Mouse (Mus musculus): ENCODE data around the gene Lmf2. TPM values are rescaled to one million over a fixed set of nuclear protein-coding genes. Genes with fewer than 3 reads are reported as not detected.

Gene Lmf2
- polyA plus RNA-seq, 1 experiment from 2014 or later, result 31.8 TPM

GRCm38 (mm10) chr15:89334774-89335537, 20.5 kb downstream of the Lmf2 start:
- H3K9ac ChIP-seq (ENCODE audit: low read length), result no peak overlapping the region
- no peak for ATAC-seq (ENCODE audit: low FRiP score)

GRCm38 (mm10) chr15:89334271-89334670, 21.2 kb downstream of the Lmf2 start, which contains the start of gene Miox:
TSS of gene Miox (plus strand) at chr15:89334398.
- Histone ChIP-seq H3K27me3 (ENCODE audit: control insufficient read depth, insufficient read depth, low read length) (no peaks in the 10 kb centered on the region), H3K27ac (ENCODE audit: low read depth, low read length) (no peak within 1 kb of the TSS), H3K4me2 (no peak within 1 kb of the TSS), H3K4me3 (ENCODE audit: low read depth, low read length) (no peak within 1 kb of the TSS), H3K36me3 (ENCODE audit: control insufficient read depth, insufficient read depth, low read length) (no peaks in the 10 kb centered on the region), H3K9ac (ENCODE audit: low read length) (no peak within 1 kb of the TSS), H3K9me3 (ENCODE audit: control insufficient read depth, low read length) (no peaks in the 10 kb centered on the region), H3K4me1 (ENCODE audit: control insufficient read depth, insufficient read depth, low read length) (no peaks in the 10 kb centered on the region)
- no peak for DNase-seq (ENCODE audit: low spot score, missing footprints)
- no peak for ATAC-seq (ENCODE audit: low FRiP score)
- WGBS, result 89% methylated on average over 7 of the region's 7 CpGs

More at GRCm38 (mm10) chr15:89334774-89335537, 20.5 kb downstream of the Lmf2 start:
- no peaks in the 10 kb centered on the region for H3K4me1 ChIP-seq (ENCODE audit: control insufficient read depth, insufficient read depth, low read length)
- no peak overlapping the region for H3K27ac ChIP-seq (ENCODE audit: low read depth, low read length)
- H3K27me3 ChIP-seq (ENCODE audit: control insufficient read depth, insufficient read depth, low read length), result no peaks in the 10 kb centered on the region
- 84% methylated on average over 17 of the region's 17 CpGs for WGBS
- no peaks in the 10 kb centered on the region for H3K36me3 ChIP-seq (ENCODE audit: control insufficient read depth, insufficient read depth, low read length)
- no peak for DNase-seq (ENCODE audit: low spot score, missing footprints)
- no peak overlapping the region for H3K4me2 ChIP-seq
- H3K9me3 ChIP-seq (ENCODE audit: control insufficient read depth, low read length), result no peaks in the 10 kb centered on the region
- no peak overlapping the region for H3K4me3 ChIP-seq (ENCODE audit: low read depth, low read length)

GRCm38 (mm10) chr15:89326441-89326840, 29.0 kb downstream of the Lmf2 start:
- H3K36me3 ChIP-seq (ENCODE audit: control insufficient read depth, insufficient read depth, low read length), result no peaks in the 10 kb centered on the region
- no peak overlapping the region for H3K27ac ChIP-seq (ENCODE audit: low read depth, low read length)
- H3K4me3 ChIP-seq (ENCODE audit: low read depth, low read length), result no peak overlapping the region
- no peak overlapping the region for H3K9ac ChIP-seq (ENCODE audit: low read length)
- H3K9me3 ChIP-seq (ENCODE audit: control insufficient read depth, low read length), result no peaks in the 10 kb centered on the region
- ATAC-seq (ENCODE audit: low FRiP score) (no peak), DNase-seq (ENCODE audit: low spot score, missing footprints) (no peak)
- no peak overlapping the region for H3K4me2 ChIP-seq
- 78% methylated on average over 5 of the region's 5 CpGs for WGBS
- no peaks in the 10 kb centered on the region for H3K4me1 ChIP-seq (ENCODE audit: control insufficient read depth, insufficient read depth, low read length)
- no peaks in the 10 kb centered on the region for H3K27me3 ChIP-seq (ENCODE audit: control insufficient read depth, insufficient read depth, low read length)

GRCm38 (mm10) chr15:89323656-89324055, 31.8 kb downstream of the Lmf2 start:
- H3K27me3 ChIP-seq (ENCODE audit: control insufficient read depth, insufficient read depth, low read length), result no peaks in the 10 kb centered on the region
- no peaks in the 10 kb centered on the region for H3K4me1 ChIP-seq (ENCODE audit: control insufficient read depth, insufficient read depth, low read length)
- no peaks in the 10 kb centered on the region for H3K36me3 ChIP-seq (ENCODE audit: control insufficient read depth, insufficient read depth, low read length)
- H3K4me3 ChIP-seq (ENCODE audit: low read depth, low read length), result no peak overlapping the region
- no peak for ATAC-seq (ENCODE audit: low FRiP score)
- H3K27ac ChIP-seq (ENCODE audit: low read depth, low read length), result no peak overlapping the region
- no peak overlapping the region for H3K4me2 ChIP-seq
- no peak overlapping the region for H3K9ac ChIP-seq (ENCODE audit: low read length)
- no peak for DNase-seq (ENCODE audit: low spot score, missing footprints)
- WGBS, result 78% methylated on average over 4 of the region's 4 CpGs
- H3K9me3 ChIP-seq (ENCODE audit: control insufficient read depth, low read length), result no peaks in the 10 kb centered on the region

- no peaks in the 10 kb centered on the region for H3K36me3 ChIP-seq (ENCODE audit: control insufficient read depth, insufficient read depth, low read length)
- no peak within 1 kb of the TSS for H3K9ac ChIP-seq (ENCODE audit: low read length)
- H3K27ac ChIP-seq (ENCODE audit: low read depth, low read length), result no peak within 1 kb of the TSS
- ATAC-seq (ENCODE audit: low FRiP score), result no peak
- no peaks in the 10 kb centered on the region for H3K27me3 ChIP-seq (ENCODE audit: control insufficient read depth, insufficient read depth, low read length)
- H3K4me2 ChIP-seq, result peak within 1 kb of the TSS; percentile 26
- no peak for DNase-seq (ENCODE audit: low spot score, missing footprints)
- 9% methylated on average over 26 of the region's 26 CpGs for WGBS
- no peaks in the 10 kb centered on the region for H3K4me1 ChIP-seq (ENCODE audit: control insufficient read depth, insufficient read depth, low read length)
- no peak within 1 kb of the TSS for H3K4me3 ChIP-seq (ENCODE audit: low read depth, low read length)
- no peaks in the 10 kb centered on the region for H3K9me3 ChIP-seq (ENCODE audit: control insufficient read depth, low read length)
Measured at GRCm38 (mm10) chr15:89322670-89323522, 32.6 kb downstream of the Lmf2 start, which contains the start of gene Adm2. TSS of gene Adm2 (plus strand) at chr15:89322720.

GRCm38 (mm10) chr15:89321264-89321663, 34.2 kb downstream of the Lmf2 start:
- Histone ChIP-seq H3K27ac (ENCODE audit: low read depth, low read length) (no peak overlapping the region), H3K36me3 (ENCODE audit: control insufficient read depth, insufficient read depth, low read length) (no peaks in the 10 kb centered on the region), H3K9me3 (ENCODE audit: control insufficient read depth, low read length) (no peaks in the 10 kb centered on the region), H3K9ac (ENCODE audit: low read length) (no peak overlapping the region), H3K4me3 (ENCODE audit: low read depth, low read length) (no peak overlapping the region), H3K27me3 (ENCODE audit: control insufficient read depth, insufficient read depth, low read length) (no peaks in the 10 kb centered on the region), H3K4me1 (ENCODE audit: control insufficient read depth, insufficient read depth, low read length) (no peaks in the 10 kb centered on the region), H3K4me2 (no peak overlapping the region)
- ATAC-seq (ENCODE audit: low FRiP score), result no peak
- no peak for DNase-seq (ENCODE audit: low spot score, missing footprints)
- WGBS, result 81% methylated on average over 8 of the region's 8 CpGs

GRCm38 (mm10) chr15:89316146-89316545, 39.3 kb downstream of the Lmf2 start:
- Histone ChIP-seq H3K27me3 (ENCODE audit: control insufficient read depth, insufficient read depth, low read length) (no peaks in the 10 kb centered on the region), H3K4me1 (ENCODE audit: control insufficient read depth, insufficient read depth, low read length) (peaks cover 20% of the 10 kb centered on the region), H3K27ac (ENCODE audit: low read depth, low read length) (no peak overlapping the region), H3K9ac (ENCODE audit: low read length) (no peak overlapping the region), H3K36me3 (ENCODE audit: control insufficient read depth, insufficient read depth, low read length) (no peaks in the 10 kb centered on the region), H3K4me2 (no peak overlapping the region), H3K9me3 (ENCODE audit: control insufficient read depth, low read length) (no peaks in the 10 kb centered on the region), H3K4me3 (ENCODE audit: low read depth, low read length) (no peak overlapping the region)
- DNase-seq (ENCODE audit: low spot score, missing footprints) (no peak), ATAC-seq (ENCODE audit: low FRiP score) (no peak)
- 59% methylated on average over 11 of the region's 11 CpGs for WGBS

GRCm38 (mm10) chr15:89315190-89315731, 40.2 kb downstream of the Lmf2 start, which contains the start of gene Sbf1:
TSS of gene Sbf1 (minus strand) at chr15:89315311.
- Histone ChIP-seq H3K36me3 (ENCODE audit: control insufficient read depth, insufficient read depth, low read length) (no peaks in the 10 kb centered on the region), H3K9me3 (ENCODE audit: control insufficient read depth, low read length) (no peaks in the 10 kb centered on the region), H3K27ac (ENCODE audit: low read depth, low read length) (no peak within 1 kb of the TSS), H3K4me3 (ENCODE audit: low read depth, low read length) (peak within 1 kb of the TSS; percentile 98), H3K27me3 (ENCODE audit: control insufficient read depth, insufficient read depth, low read length) (no peaks in the 10 kb centered on the region), H3K4me1 (ENCODE audit: control insufficient read depth, insufficient read depth, low read length) (peaks cover 20% of the 10 kb centered on the region), H3K4me2 (peak within 1 kb of the TSS; percentile 67), H3K9ac (ENCODE audit: low read length) (peak within 1 kb of the TSS; percentile 91)
- peak; percentile 99 for DNase-seq (ENCODE audit: low spot score, missing footprints)
- under 1% methylated on average over 36 of the region's 37 CpGs for WGBS
- ATAC-seq (ENCODE audit: low FRiP score), result peak; percentile 100
